9 mouse cellular contexts compared by ENCODE assay signal in the genomic region with DNA sequence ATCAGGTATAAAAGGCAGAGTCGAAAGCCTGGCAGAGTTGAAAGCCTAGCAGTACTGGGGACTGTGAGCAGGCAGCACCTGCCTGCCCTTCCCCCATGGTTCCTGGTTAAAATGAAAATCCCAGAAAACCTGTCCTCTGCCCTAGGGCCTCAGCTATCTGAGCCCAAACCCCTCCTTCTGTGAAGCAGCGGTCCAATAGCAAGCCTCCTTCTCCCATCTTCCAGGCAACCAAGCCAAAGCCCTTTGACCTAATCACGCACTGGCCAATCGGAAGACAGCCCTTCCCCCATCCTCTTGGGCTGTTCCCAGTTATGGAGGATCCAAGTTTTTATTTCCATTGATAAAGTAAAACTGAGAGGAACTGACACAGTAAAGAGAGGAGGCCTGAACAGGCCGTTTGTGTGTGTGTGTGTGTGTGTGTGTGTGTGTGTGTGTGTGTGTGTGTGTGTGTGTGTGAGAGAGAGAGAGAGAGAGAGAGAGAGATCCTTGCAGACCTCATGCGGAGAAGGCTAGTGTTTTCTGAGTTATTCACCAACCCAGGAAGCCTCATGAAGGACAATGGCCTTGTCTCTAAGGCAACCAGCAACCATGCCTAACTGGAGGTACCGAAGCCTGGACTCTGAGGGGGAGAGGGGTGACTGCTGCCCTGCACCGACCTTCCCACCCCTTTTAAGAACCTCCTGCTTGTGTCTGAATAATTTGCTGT. TPM values are rescaled to one million over a fixed set of nuclear protein-coding genes. Genes with fewer than 3 reads are reported as not detected.
DNase-seq lines count a peak whose midpoint lies in the region; ATAC-seq and TF ChIP-seq lines count a peak whose summit lies in the region.
"Had no signal": no experiment of that assay in that cellular context is flagged by ENCODE, and none has a peak within 500 bp of the region (broad histone marks: within the 10 kb centered on the region; RNA-seq: fewer than 3 reads in every experiment).

No protein-coding gene starts in this region.

- 33% methylated on average over 8 of the region's 8 CpGs for WGBS in lung, embryonic 14.5 days
- WGBS in forebrain, embryonic 16.5 days: 5% methylated on average over 8 of the region's 8 CpGs
- WGBS in kidney, adult 2 months: 35% methylated on average over 8 of the region's 8 CpGs
- 52% methylated on average over 8 of the region's 8 CpGs for WGBS in lung, postnatal 0 days

- no peak for TF ChIP-seq EP300 in lung, postnatal 0 days (IDR thresholded peaks at IDR 0.05)

- no peak overlapping the region for H3K9ac ChIP-seq in lung, embryonic 14.5 days
- H3K9ac ChIP-seq in forebrain, embryonic 16.5 days (replicated peaks; ENCODE audit: low read depth, low read length): no peak overlapping the region
- H3K9ac ChIP-seq in lung, postnatal 0 days (replicated peaks; ENCODE audit: low read depth): 0 out of 2 replicates have a peak overlapping the region, but pooled peaks have one; percentile 5

- H3K4me1 ChIP-seq in lung, embryonic 14.5 days (ENCODE audit: insufficient read depth): peaks cover 25% of the 10 kb centered on the region
- peaks cover 15% of the 10 kb centered on the region for H3K4me1 ChIP-seq in forebrain, embryonic 16.5 days (replicated peaks; ENCODE audit: control insufficient read depth, insufficient read depth, low read length)
- peaks cover 45% of the 10 kb centered on the region for H3K4me1 ChIP-seq in kidney, adult 2 months (ENCODE audit: control insufficient read depth, insufficient read depth, low read length)
- peaks cover 20% of the 10 kb centered on the region for H3K4me1 ChIP-seq in lung, postnatal 0 days (ENCODE audit: insufficient read depth, low read depth, low read length)

- no peaks in the 10 kb centered on the region for H3K9me3 ChIP-seq in lung, embryonic 14.5 days (ENCODE audit: low read depth, low read length)
- no peaks in the 10 kb centered on the region for H3K9me3 ChIP-seq in forebrain, embryonic 16.5 days (ENCODE audit: control insufficient read depth, low read length)
- H3K9me3 ChIP-seq in lung, postnatal 0 days (ENCODE audit: low read length): no peaks in the 10 kb centered on the region

- intact Hi-C loops in gastrocnemius, postnatal 14 days (cut with DNase I; ENCODE audit: low total_unique reads): no loop called here

- TF ChIP-seq POLR2A in kidney, adult 2 months (IDR thresholded peaks at IDR 0.05; ENCODE audit: low read depth, low read length): no peak

- peak overlapping the region; percentile 90 for H3K27ac ChIP-seq in lung, embryonic 14.5 days (ENCODE audit: low read depth)
- H3K27ac ChIP-seq in forebrain, embryonic 16.5 days (ENCODE audit: low read length): no peak overlapping the region; the same call in 1 of the 2 replicates
- H3K27ac ChIP-seq in kidney, adult 2 months (ENCODE audit: insufficient read depth, low read depth, low read length): peak overlapping the region; percentile 67
- H3K27ac ChIP-seq in lung, postnatal 0 days (ENCODE audit: low read length): peak overlapping the region; percentile 88

- no peak overlapping the region for H3K4me3 ChIP-seq in lung, embryonic 14.5 days (ENCODE audit: low read depth, low read length)
- no peak overlapping the region for H3K4me3 ChIP-seq in forebrain, embryonic 16.5 days (replicated peaks; ENCODE audit: low read length)
- no peak overlapping the region for H3K4me3 ChIP-seq in kidney, adult 2 months (ENCODE audit: insufficient read depth, low read depth, low read length)
- no peak overlapping the region for H3K4me3 ChIP-seq in lung, postnatal 0 days (ENCODE audit: low read depth, low read length)

- no peak for TF ChIP-seq CTCF in lung, embryonic 14.5 days (IDR thresholded peaks at IDR 0.05; ENCODE audit: low read depth)
- TF ChIP-seq CTCF in kidney, adult 2 months (conservative IDR thresholded peaks at IDR 0.05; ENCODE audit: insufficient read depth, insufficient read length, low read depth, low read length): no peak
- no peak for TF ChIP-seq CTCF in lung, postnatal 0 days (IDR thresholded peaks at IDR 0.05)

- H3K27me3 ChIP-seq in lung, embryonic 14.5 days (ENCODE audit: insufficient read depth, low read length): no peaks in the 10 kb centered on the region
- no peaks in the 10 kb centered on the region for H3K27me3 ChIP-seq in forebrain, embryonic 16.5 days (replicated peaks; ENCODE audit: control insufficient read depth, insufficient read depth, low read length)
- no peaks in the 10 kb centered on the region for H3K27me3 ChIP-seq in kidney, adult 2 months (replicated peaks; ENCODE audit: control insufficient read depth, insufficient read depth, low read length)
- no peaks in the 10 kb centered on the region for H3K27me3 ChIP-seq in lung, postnatal 0 days (replicated peaks; ENCODE audit: insufficient read depth, low read length)

- H3K36me3 ChIP-seq in lung, embryonic 14.5 days (ENCODE audit: insufficient read depth): peaks cover 34% of the 10 kb centered on the region
- peaks cover 6% of the 10 kb centered on the region; the same call in 1 of the 2 replicates for H3K36me3 ChIP-seq in forebrain, embryonic 16.5 days (ENCODE audit: control insufficient read depth, insufficient read depth)
- H3K36me3 ChIP-seq in kidney, adult 2 months (ENCODE audit: control insufficient read depth, insufficient read depth, low read length): no peaks in the 10 kb centered on the region
- H3K36me3 ChIP-seq in lung, postnatal 0 days (ENCODE audit: insufficient read depth, low read length): peaks cover 6% of the 10 kb centered on the region; the same call in 1 of the 2 replicates

- peak overlapping the region; percentile 27 for H3K4me2 ChIP-seq in lung, embryonic 14.5 days
- H3K4me2 ChIP-seq in forebrain, embryonic 16.5 days (ENCODE audit: low read length): no peak overlapping the region
- peak overlapping the region; percentile 27; the same call in 1 of the 2 replicates for H3K4me2 ChIP-seq in lung, postnatal 0 days (replicated peaks; ENCODE audit: low read depth, low read length)

- peak; percentile 43 for DNase-seq in lung, embryonic 14.5 days
- no peak for DNase-seq in lung, postnatal 25 days (ENCODE audit: low spot score)
- peak; percentile 95 for DNase-seq in kidney, adult 2 months
- peak; percentile 31 for DNase-seq in lung, postnatal 0 days (ENCODE audit: low spot score)
- peak; percentile 68 for DNase-seq in testis, postnatal 10 days (ENCODE audit: low spot score)
- no peak for DNase-seq in T-cell, adult 2 months (ENCODE audit: low spot score)
- no peak for DNase-seq in gastrocnemius, postnatal 14 days

- no peak for ATAC-seq in lung, embryonic 14.5 days (ENCODE audit: insufficient read depth)
- ATAC-seq in forebrain, embryonic 16.5 days: peak; percentile 61
- peak; percentile 9; the same call in 1 of the 2 replicates for ATAC-seq in lung, postnatal 0 days

RNA-seq across cellular contexts. Expression of gene Dtx4, which starts 12.1 kb away (rescaled TPM):
- 17.2 and 17.7 TPM in 2 replicates for polyA plus RNA-seq in lung, embryonic 14.5 days (2014; fragmentation: Nextera tagmentation; extraction: Ambion mirVana)
- polyA plus RNA-seq in forebrain, embryonic 16.5 days (2015; fragmentation: Nextera tagmentation; extraction: Ambion mirVana): 20.3 and 21.3 TPM in 2 replicates
- polyA plus RNA-seq in kidney, adult 2 months (2012; rRNA removed): 10.6 and 11.3 TPM in 2 replicates
- 8.4 and 8.7 TPM in 2 replicates for polyA plus RNA-seq in lung, postnatal 0 days (2015; fragmentation: Nextera tagmentation; extraction: Ambion mirVana)
- 10 to 100 TPM; 10.1 to 14.1 TPM for total RNA-seq in gastrocnemius, postnatal 14 days (2021)

RNA-seq across cellular contexts. Expression of gene Mpeg1, which starts 28.5 kb away (rescaled TPM):
- 0.63 and 0.76 TPM in 2 replicates for polyA plus RNA-seq in lung, embryonic 14.5 days (2014; fragmentation: Nextera tagmentation; extraction: Ambion mirVana)
- 0.39 and 0.47 TPM in 2 replicates for polyA plus RNA-seq in forebrain, embryonic 16.5 days (2015; fragmentation: Nextera tagmentation; extraction: Ambion mirVana)
- 3.8 and 7.4 TPM in 2 replicates for polyA plus RNA-seq in kidney, adult 2 months (2012; rRNA removed)
- 5.5 and 6.3 TPM in 2 replicates for polyA plus RNA-seq in lung, postnatal 0 days (2015; fragmentation: Nextera tagmentation; extraction: Ambion mirVana)
- 1 to 10 TPM; 1.5 to 1.6 TPM for total RNA-seq in gastrocnemius, postnatal 14 days (2021)
- total RNA-seq: MEL had no signal

RNA-seq across cellular contexts. Expression of gene Fam111a, which starts 56.4 kb away (rescaled TPM):
- polyA plus RNA-seq in lung, embryonic 14.5 days (2014; fragmentation: Nextera tagmentation; extraction: Ambion mirVana): 34.9 and 37.9 TPM in 2 replicates
- 7.7 and 9.8 TPM in 2 replicates for polyA plus RNA-seq in forebrain, embryonic 16.5 days (2015; fragmentation: Nextera tagmentation; extraction: Ambion mirVana)
- polyA plus RNA-seq in kidney, adult 2 months (2012; rRNA removed): 0.45 and 1.4 TPM in 2 replicates
- 7.4 and 8.8 TPM in 2 replicates for polyA plus RNA-seq in lung, postnatal 0 days (2015; fragmentation: Nextera tagmentation; extraction: Ambion mirVana)
- total RNA-seq in gastrocnemius, postnatal 14 days (2021): 1 to 10 TPM; 3.9 to 5.5 TPM

Comparison
In these comparisons a context has a peak if more than half of its experiments do, and no peak if none do; other contexts are left out.
1. DNase-seq: peak in lung, embryonic 14.5 days (single experiment), kidney, adult 2 months (single experiment), lung, postnatal 0 days (single experiment) and testis, postnatal 10 days (single experiment); none in lung, postnatal 25 days (single experiment), T-cell, adult 2 months (single experiment) and gastrocnemius, postnatal 14 days (single experiment).